Mouse (Mus musculus): ENCODE results near the gene Arhgef25.
A peak's percentile ranks its signal among the peaks of the same experiment; 100 is the strongest.
"Not testable (repeated sequence)": the region's sequence is repeated elsewhere in the genome, so short reads cannot be mapped to it uniquely, and the experiment has no call there.

Gene Arhgef25

GRCm38 (mm10) chr10:127203106-127203505, 13.2 kb upstream of the Arhgef25 start:
- no peak for DNase-seq

DNA sequence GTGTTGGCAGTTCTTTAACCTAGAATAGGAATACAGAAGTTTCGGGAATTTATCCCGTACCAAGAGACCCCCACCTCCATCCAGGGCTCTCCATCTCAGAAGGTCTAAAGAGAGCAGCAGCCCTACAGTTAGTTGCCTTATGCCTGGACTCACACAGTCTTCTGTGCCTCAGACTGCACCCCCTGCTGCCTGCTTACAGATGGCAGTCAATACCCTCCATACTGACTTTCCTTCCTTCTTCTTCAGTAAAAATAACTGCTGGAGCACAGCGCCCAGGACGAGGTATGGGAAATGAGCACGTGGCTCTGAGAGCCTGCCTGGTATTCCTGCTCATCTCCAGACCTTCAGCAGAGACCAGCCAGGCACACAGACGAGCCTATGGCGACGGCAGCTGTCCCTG, 10.4 kb upstream of the Arhgef25 start:
- no peak for DNase-seq

- DNase-seq, result no peak
Measured at GRCm38 (mm10) chr10:127199474-127199873, 9.6 kb upstream of the Arhgef25 start.

GRCm38 (mm10) chr10:127199068-127199467, 9.2 kb upstream of the Arhgef25 start:
- DNase-seq, result peak; percentile 14

GRCm38 (mm10) chr10:127198492-127198891, 8.6 kb upstream of the Arhgef25 start:
- DNase-seq, result peak; percentile 33

- DNase-seq, result no peak
Measured at GRCm38 (mm10) chr10:127197505-127198110, 7.7 kb upstream of the Arhgef25 start.

GRCm38 (mm10) chr10:127197104-127197503, 7.2 kb upstream of the Arhgef25 start:
- no peak for DNase-seq

DNA sequence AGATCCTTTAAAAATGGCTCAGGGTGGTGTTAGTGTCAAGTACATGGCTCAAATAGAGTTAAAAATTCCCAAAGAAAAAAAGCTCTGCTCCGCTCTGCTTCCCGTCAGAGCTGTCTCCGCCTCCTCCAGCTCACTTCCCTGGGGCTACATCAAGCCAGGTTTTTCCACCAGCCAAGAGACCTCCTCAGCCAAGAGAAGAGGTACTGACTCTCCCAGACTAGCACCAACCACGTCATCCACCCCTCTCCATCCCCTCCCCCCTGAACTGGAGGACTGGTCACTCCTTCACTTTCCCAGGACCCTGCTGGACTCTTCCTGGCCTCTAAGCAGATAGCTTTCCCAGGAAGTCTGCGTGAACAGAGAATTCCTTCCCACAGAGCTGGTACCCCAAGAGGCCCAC, 6.5 kb upstream of the Arhgef25 start:
- DNase-seq, result peak; percentile 81

DNA sequence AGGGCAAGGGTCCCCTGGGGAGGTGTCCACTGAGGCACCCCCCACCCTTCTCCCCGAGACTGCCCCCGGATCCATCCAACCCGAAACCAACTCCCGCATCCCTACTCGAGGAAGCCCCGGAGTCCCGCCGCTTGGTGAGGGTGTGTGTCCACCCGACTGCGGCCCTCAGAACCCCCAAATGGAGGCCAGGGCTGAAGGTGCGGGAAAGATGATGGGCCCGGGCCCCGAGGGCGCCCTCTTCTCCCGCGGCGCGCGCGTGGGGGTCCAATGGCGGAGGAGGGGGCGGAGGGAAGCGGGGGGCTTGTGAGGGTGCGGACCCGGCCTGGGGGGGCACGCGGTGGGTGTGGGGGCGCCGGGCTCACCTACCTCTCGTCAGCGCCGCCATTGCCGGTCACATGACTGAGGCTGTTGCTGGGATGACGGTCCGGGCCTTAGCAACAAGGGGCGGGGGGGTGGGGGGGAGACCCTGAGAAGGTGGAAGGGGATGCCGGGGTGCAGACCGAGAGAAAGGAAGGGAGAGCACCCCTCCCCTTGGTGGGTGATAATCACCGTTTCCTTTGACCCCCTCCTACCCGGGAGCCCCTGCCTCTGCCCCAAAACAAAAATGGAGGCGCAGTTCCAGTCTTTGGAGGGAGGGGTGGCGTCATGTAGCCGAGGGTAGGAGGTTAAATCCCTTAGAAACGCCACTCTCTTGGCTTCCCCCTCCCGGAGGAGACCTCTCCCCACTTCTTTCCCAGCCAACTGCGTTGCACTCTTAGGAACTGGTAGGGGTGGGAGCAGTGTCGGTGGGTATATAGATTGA, 5.6 kb upstream of the Arhgef25 start, which contains the start of gene Dtx3:
Dtx3 (minus strand) TSS at position 401 of the 802 bp plus-strand sequence.
- DNase-seq, result peak; percentile 78

GRCm38 (mm10) chr10:127194428-127195327, 4.8 kb upstream of the Arhgef25 start:
- peak; percentile 85 for DNase-seq

- DNase-seq, result no peak
Measured at GRCm38 (mm10) chr10:127193011-127193410, 3.1 kb upstream of the Arhgef25 start.

DNA sequence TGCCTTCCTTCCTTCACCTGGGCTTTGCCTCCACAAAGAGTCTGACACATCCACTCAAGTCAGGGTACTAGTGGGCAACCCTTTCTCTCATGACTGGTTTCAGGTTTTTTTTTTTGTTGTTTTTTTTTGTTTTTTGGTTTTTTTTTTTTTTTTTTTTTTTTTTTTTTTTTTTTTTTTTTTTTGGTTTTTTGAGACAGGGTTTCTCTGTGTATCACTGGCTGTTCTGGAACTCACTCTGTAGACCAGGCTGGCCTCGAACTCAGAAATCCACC, 2.1 kb upstream of the Arhgef25 start:
- DNase-seq, result not testable (repeated sequence)

- DNase-seq, result no peak
Measured at GRCm38 (mm10) chr10:127191191-127192056, 1.5 kb upstream of the Arhgef25 start.

GRCm38 (mm10) chr10:127190398-127191190, 711 bp upstream of the Arhgef25 start:
- DNase-seq, result peak; percentile 34

DNA sequence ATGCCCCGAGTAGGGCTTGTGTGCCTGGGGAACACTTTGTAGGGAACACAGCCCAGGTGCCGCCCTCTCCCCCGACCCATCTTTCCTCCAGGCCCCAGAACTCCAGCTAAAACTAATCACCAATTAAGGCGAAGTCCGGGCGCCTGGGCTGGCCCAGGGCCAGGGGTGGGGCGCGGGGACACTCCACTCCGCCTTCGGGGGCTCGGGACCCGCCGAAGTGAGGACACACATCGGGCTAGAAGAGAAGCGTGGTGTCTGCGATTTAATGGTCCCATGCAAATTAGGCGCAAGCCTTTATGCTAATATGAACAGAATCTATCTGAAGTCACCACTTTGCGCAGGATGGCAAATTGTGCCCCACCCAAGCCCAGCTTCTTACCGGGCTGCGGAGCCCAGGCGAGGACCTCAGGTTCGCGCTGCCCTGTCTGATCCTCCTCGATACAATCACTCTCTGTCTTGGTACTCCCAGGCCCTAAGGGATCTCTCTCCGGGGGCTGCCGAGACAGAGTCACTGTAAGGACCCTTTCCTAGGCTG, 700 bp downstream of the Arhgef25 start:
- peak; percentile 71 for DNase-seq

DNA sequence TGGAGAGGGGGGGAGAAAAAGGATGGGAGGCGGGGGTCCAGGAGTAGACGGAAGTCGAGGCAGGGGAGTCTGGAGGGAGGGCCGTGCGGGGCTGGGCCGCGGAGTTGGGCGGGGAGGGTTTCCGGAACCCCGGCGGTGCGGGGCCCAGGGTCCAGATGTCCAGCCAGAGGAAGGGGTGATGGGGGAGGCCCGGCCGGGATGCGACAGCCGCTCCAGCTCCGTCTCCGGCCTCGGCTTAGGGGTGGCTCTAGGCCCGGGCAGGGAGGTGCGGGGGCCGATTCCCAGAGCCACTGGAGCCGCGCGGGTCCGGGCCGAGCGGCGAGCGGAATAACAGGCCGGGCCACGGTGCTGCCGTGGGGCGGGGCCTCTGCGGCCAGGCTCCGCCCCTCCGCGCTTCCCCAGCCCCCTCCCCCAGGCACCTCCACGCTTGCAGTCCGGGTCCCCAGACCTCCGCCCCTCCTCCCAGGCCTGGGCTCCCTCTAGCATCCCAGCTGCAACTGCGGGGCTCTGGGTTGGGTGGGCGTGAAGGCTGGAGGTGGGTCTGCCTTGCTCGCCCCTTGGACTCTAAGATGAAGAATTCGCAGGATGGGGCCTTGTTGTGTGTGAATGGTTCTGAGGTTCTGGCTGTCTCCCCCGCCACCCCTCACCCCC, 1.3 kb downstream of the Arhgef25 start:
- peak; percentile 83 for DNase-seq

GRCm38 (mm10) chr10:127188079-127188453, 1.8 kb downstream of the Arhgef25 start:
- DNase-seq, result no peak

GRCm38 (mm10) chr10:127187371-127188078, 2.4 kb downstream of the Arhgef25 start:
- DNase-seq, result no peak

DNA sequence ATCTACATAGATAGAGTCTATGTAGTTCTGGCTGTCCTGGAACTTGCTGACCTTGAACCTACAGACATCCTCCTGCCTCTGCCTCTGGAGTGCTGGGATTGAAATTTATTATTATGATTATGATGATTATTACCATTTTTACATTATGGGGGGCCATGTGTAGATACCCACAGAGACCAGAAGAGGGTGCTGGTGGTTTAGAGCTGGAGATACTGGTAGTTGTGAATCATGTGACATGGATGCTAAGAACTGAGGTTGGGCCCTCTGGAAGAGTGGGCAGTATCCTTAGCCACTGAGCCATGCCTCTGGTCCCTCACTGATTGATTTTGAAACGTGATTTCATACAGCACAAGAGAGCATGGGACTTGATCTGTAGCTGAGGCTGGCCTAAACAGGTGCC, 3.4 kb downstream of the Arhgef25 start:
- no peak for DNase-seq

GRCm38 (mm10) chr10:127185506-127185905, 4.4 kb downstream of the Arhgef25 start:
- no peak for DNase-seq

Data from kidney, postnatal 10 days (tissue).